Mouse (Mus musculus) embryonic facial prominence, embryonic 15.5 days (tissue): ENCODE measurements around the gene Leprot. TPM values are rescaled to one million over a fixed set of nuclear protein-coding genes. Genes with fewer than 3 reads are reported as not detected.

Experiments
- ATAC-seq: fragments of 200-750 bp; cut with Nextera tagmentation; 2 replicates; pipeline ENCODE4 v1.8.0; 2017; ENCODE audit warnings: low read depth, moderate TSS enrichment; ENCODE audit not compliant: insufficient number of reproducible peaks, low FRiP score, low TSS enrichment
- H3K27ac ChIP-seq: fragments of 300-500 bp; sonication (generic); replicated peaks from 2 replicates; pipeline ENCODE4 v1.5.1; 2015; ENCODE audit warnings: mild to moderate bottlenecking, inconsistent platforms
- H3K27me3 ChIP-seq: fragments of 300-500 bp; sonication (generic); 2 replicates; pipeline ENCODE4 v1.6.1; 2015; ENCODE audit warnings: inconsistent platforms
- H3K36me3 ChIP-seq: fragments of 300-500 bp; sonication (generic); 2 replicates; pipeline ENCODE4 v1.6.1; 2015; ENCODE audit warnings: mild to moderate bottlenecking, inconsistent platforms
- H3K4me1 ChIP-seq: fragments of 300-500 bp; sonication (generic); 2 replicates; pipeline ENCODE4 v1.6.1; 2015; ENCODE audit warnings: inconsistent platforms
- H3K4me2 ChIP-seq: fragments of 300-500 bp; sonication (generic); replicated peaks from 2 replicates; pipeline ENCODE4 v1.6.1; 2015; ENCODE audit warnings: mild to moderate bottlenecking, inconsistent platforms
- H3K4me3 ChIP-seq: fragments of 300-500 bp; sonication (generic); replicated peaks from 2 replicates; pipeline ENCODE4 v1.5.1; 2015; ENCODE audit warnings: mild to moderate bottlenecking, inconsistent platforms
- H3K9ac ChIP-seq: fragments of 300-500 bp; sonication (generic); 2 replicates; pipeline ENCODE4 v1.6.1; 2015; ENCODE audit warnings: inconsistent platforms
- H3K9me3 ChIP-seq: fragments of 300-500 bp; sonication (generic); replicated peaks from 2 replicates; pipeline ENCODE4 v1.6.1; 2016; ENCODE audit warnings: inconsistent platforms
- WGBS: fragments of 180-500 bp; shearing (Covaris S2); methylation state at CpG from one replicate; pipeline ENCODE4 v1.1.7; 2015; 5-methylcytosine and 5-hydroxymethylcytosine counted together
- polyA plus RNA-seq: library from polyadenylated mRNA; unstranded; fragments of >200 nt; fragmentation: Nextera tagmentation; extraction: Ambion mirVana; gene quantifications from 2 replicates; pipeline ENCODE4 v1.2.1, GENCODE M21; 2015

Leprot gene
- polyA plus RNA-seq, 1 experiment from 2014 or later = 89.2 TPM

- Histone ChIP-seq H3K9me3 (no peaks in the 10 kb centered on the region), H3K27me3 (no peaks in the 10 kb centered on the region), H3K4me1 (no peaks in the 10 kb centered on the region), H3K4me3 (no peak overlapping the region), H3K36me3 (no peaks in the 10 kb centered on the region), H3K27ac (no peak overlapping the region), H3K9ac (no peak overlapping the region), H3K4me2 (no peak overlapping the region)
- 65% methylated on average over 6 of the region's 6 CpGs for WGBS
- no peak for ATAC-seq
Observed at GRCm38 (mm10) chr4:101694529-101694928, 47.0 kb downstream of the Leprot start.

- no peaks in the 10 kb centered on the region for H3K36me3 ChIP-seq
- H3K9ac ChIP-seq = no peak overlapping the region
- no peaks in the 10 kb centered on the region for H3K4me1 ChIP-seq
- H3K27me3 ChIP-seq = no peaks in the 10 kb centered on the region
- no peak for ATAC-seq
- no peak overlapping the region for H3K4me3 ChIP-seq
- no peaks in the 10 kb centered on the region for H3K9me3 ChIP-seq
- 82% methylated on average over 3 of the region's 3 CpGs for WGBS
- no peak overlapping the region for H3K27ac ChIP-seq
- H3K4me2 ChIP-seq = no peak overlapping the region
Observed at GRCm38 (mm10) chr4:101697236-101697635, 49.7 kb downstream of the Leprot start.

GRCm38 (mm10) chr4:101699423-101699822 lies 51.9 kb downstream of the Leprot start:
- H3K27me3 ChIP-seq = no peaks in the 10 kb centered on the region
- no peaks in the 10 kb centered on the region for H3K36me3 ChIP-seq
- no peak overlapping the region for H3K4me2 ChIP-seq
- no peaks in the 10 kb centered on the region for H3K4me1 ChIP-seq
- H3K27ac ChIP-seq = no peak overlapping the region
- no peaks in the 10 kb centered on the region for H3K9me3 ChIP-seq
- H3K9ac ChIP-seq = no peak overlapping the region
- H3K4me3 ChIP-seq = no peak overlapping the region
- no peak for ATAC-seq
- 88% methylated on average over 1 of the region's 1 CpGs for WGBS

GRCm38 (mm10) chr4:101700892-101701640 lies 53.5 kb downstream of the Leprot start:
- no peaks in the 10 kb centered on the region for H3K27me3 ChIP-seq
- no peak for ATAC-seq
- no peak overlapping the region for H3K4me3 ChIP-seq
- no peak overlapping the region for H3K9ac ChIP-seq
- H3K9me3 ChIP-seq = no peaks in the 10 kb centered on the region
- no peak overlapping the region for H3K27ac ChIP-seq
- H3K36me3 ChIP-seq = no peaks in the 10 kb centered on the region
- WGBS = 83% methylated on average over 14 of the region's 14 CpGs
- no peaks in the 10 kb centered on the region for H3K4me1 ChIP-seq
- H3K4me2 ChIP-seq = no peak overlapping the region

GRCm38 (mm10) chr4:101705325-101705724 lies 57.8 kb downstream of the Leprot start:
- Histone ChIP-seq H3K9me3 (no peaks in the 10 kb centered on the region), H3K27ac (no peak overlapping the region), H3K4me1 (0 out of 2 replicates have a peak, but pooled peaks cover 3% of the 10 kb centered on the region), H3K4me2 (no peak overlapping the region), H3K9ac (no peak overlapping the region), H3K27me3 (no peaks in the 10 kb centered on the region), H3K36me3 (no peaks in the 10 kb centered on the region), H3K4me3 (no peak overlapping the region)
- ATAC-seq = no peak
- 75% methylated on average over 9 of the region's 9 CpGs for WGBS

- no peak for ATAC-seq
- Histone ChIP-seq H3K27me3 (no peaks in the 10 kb centered on the region), H3K9ac (no peak overlapping the region), H3K4me1 (0 out of 2 replicates have a peak, but pooled peaks cover 3% of the 10 kb centered on the region), H3K27ac (0 out of 2 replicates have a peak overlapping the region, but pooled peaks have one; percentile 24), H3K9me3 (no peaks in the 10 kb centered on the region), H3K4me2 (no peak overlapping the region), H3K36me3 (no peaks in the 10 kb centered on the region), H3K4me3 (no peak overlapping the region)
- 26% methylated on average over 2 of the region's 2 CpGs for WGBS
Observed at GRCm38 (mm10) chr4:101707234-101707633, 59.7 kb downstream of the Leprot start.

- Histone ChIP-seq H3K36me3 (no peaks in the 10 kb centered on the region), H3K9ac (no peak overlapping the region), H3K27me3 (no peaks in the 10 kb centered on the region), H3K4me2 (no peak overlapping the region), H3K27ac (peak overlapping the region; percentile 13; the same call in 1 of the 2 replicates), H3K4me1 (0 out of 2 replicates have a peak, but pooled peaks cover 5% of the 10 kb centered on the region), H3K4me3 (no peak overlapping the region), H3K9me3 (no peaks in the 10 kb centered on the region)
- no peak for ATAC-seq
- 30% methylated on average over 3 of the region's 3 CpGs for WGBS
Observed at GRCm38 (mm10) chr4:101707953-101708352, 60.4 kb downstream of the Leprot start.

Other genes starting within 250 kb of the Leprot start
- gene Ak4, start 228.4 kb upstream of the Leprot start, polyA plus RNA-seq = 15.3 and 17.3 TPM in 2 replicates
- gene Dnajc6, start 151.1 kb upstream of the Leprot start, polyA plus RNA-seq = 2.0 and 3.2 TPM in 2 replicates
- gene Lepr, start 69.7 kb downstream of the Leprot start, polyA plus RNA-seq = 12.7 and 14.2 TPM in 2 replicates
- gene B020004J07Rik, start 196.3 kb downstream of the Leprot start, polyA plus RNA-seq = not detected in 2 replicates
- 0.43 and 0.50 TPM in 2 replicates for gene C130073F10Rik, start 246.1 kb downstream of the Leprot start, polyA plus RNA-seq